Mouse (Mus musculus) MEL (cell line): ENCODE results near the gene Styx.

Source experiments
- CHD2 ChIP-seq: IDR thresholded peaks from 2 replicates; pipeline ENCODE4 v1.6.1; 2011; ENCODE audit warnings: low read length, improper control_type of control experiment
- CTCF ChIP-seq, 3 experiments: IDR thresholded peaks in 2 of 3; conservative IDR thresholded peaks in 1 of 3; 2 replicates each; pipeline ENCODE4 v1.5.1; 2011 to 2012; ENCODE audit warnings: low read length in 3 of 3, low read depth in 2 of 3, mild to moderate bottlenecking in 2 of 3, improper control_type of control experiment in 1 of 3, inconsistent platforms in 1 of 3, mixed read lengths in 1 of 3, moderate library complexity in 1 of 3; ENCODE audit not compliant: control insufficient read depth in 1 of 3, insufficient read depth in 1 of 3, poor library complexity in 1 of 3, severe bottlenecking in 1 of 3
- EP300 ChIP-seq, 2 experiments: IDR thresholded peaks; 2 replicates each; pipeline ENCODE4 v1.6.1; 2011; ENCODE audit warnings: improper control_type of control experiment in 2 of 2, low read length in 2 of 2, low read depth in 1 of 2, mild to moderate bottlenecking in 1 of 2
- MAZ ChIP-seq: IDR thresholded peaks from 2 replicates; pipeline ENCODE4 v1.6.1; 2012; ENCODE audit warnings: low read depth, mild to moderate bottlenecking, inconsistent platforms, low read length, improper control_type of control experiment
- POLR2A ChIP-seq, 2 experiments: IDR thresholded peaks; 2 replicates each; pipeline ENCODE4 v1.6.1; 2011 to 2012; ENCODE audit warnings: low read length in 2 of 2, mild to moderate bottlenecking in 2 of 2, control low read depth in 1 of 2, improper control_type of control experiment in 1 of 2, low read depth in 1 of 2, moderate library complexity in 1 of 2; ENCODE audit not compliant: control insufficient read depth in 1 of 2, insufficient read depth in 1 of 2, poor library complexity in 1 of 2
- TCF12 ChIP-seq: IDR thresholded peaks from 2 replicates; pipeline ENCODE4 v1.6.1; 2014; ENCODE audit warnings: low read depth, mild to moderate bottlenecking, inconsistent platforms, low read length, improper control_type of control experiment, moderate library complexity
- UBTF ChIP-seq: IDR thresholded peaks from 2 replicates; pipeline ENCODE4 v1.6.1; 2012; ENCODE audit warnings: low read depth, mild to moderate bottlenecking, inconsistent platforms, low read length, improper control_type of control experiment, moderate library complexity, borderline replicate concordance; ENCODE audit not compliant: insufficient read depth
- ZKSCAN1 ChIP-seq: IDR thresholded peaks from 2 replicates; pipeline ENCODE4 v1.6.1; 2012; ENCODE audit warnings: low read depth, mild to moderate bottlenecking, inconsistent platforms, low read length, improper control_type of control experiment, moderate library complexity

DNA sequence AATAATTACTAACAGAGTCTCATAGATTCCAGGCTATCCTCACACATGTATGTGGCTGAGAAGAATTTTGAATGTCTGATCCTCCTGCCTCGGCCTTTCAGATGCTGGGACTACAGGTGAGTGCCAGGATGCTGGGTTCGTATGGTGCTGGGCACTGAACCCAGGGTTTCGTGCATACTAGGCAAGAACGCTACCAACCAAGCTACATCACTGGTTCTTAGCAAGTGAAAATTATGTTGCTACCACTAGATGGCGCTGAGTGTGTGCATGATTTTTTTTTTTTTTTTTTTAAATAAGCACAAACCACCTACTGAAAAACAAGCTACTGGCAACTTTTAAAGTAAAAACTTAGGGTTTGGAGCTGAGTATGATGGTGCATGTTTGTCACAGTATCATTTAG is 72.3 kb downstream of the Styx start:
- peak; percentile 26; the same call in 1 of the 2 replicates for TF ChIP-seq ZKSCAN1
- no peak for TF ChIP-seq EP300 (IDR thresholded peaks at IDR 0.05; ENCODE audit: low read depth in 1 of 2, low read length in 2 of 2)
- TF ChIP-seq TCF12 = no peak
- no peak for TF ChIP-seq UBTF
- no peak for TF ChIP-seq POLR2A (IDR thresholded peaks at IDR 0.05; ENCODE audit: control insufficient read depth in 1 of 2, insufficient read depth in 1 of 2, low read depth in 1 of 2, low read length in 2 of 2, poor library complexity in 1 of 2)
- peak; percentile 40 to 78 (median 64) for TF ChIP-seq CTCF (IDR thresholded peaks at IDR 0.05 in 2 of 3, conservative IDR thresholded peaks at IDR 0.05 in 1 of 3; ENCODE audit: control insufficient read depth in 1 of 3, insufficient read depth in 1 of 3, low read depth in 2 of 3, low read length in 3 of 3, poor library complexity in 1 of 3, severe bottlenecking in 1 of 3)
- TF ChIP-seq CHD2 = no peak
- TF ChIP-seq MAZ = no peak
